Comparison of ENCODE assay signal across 15 mouse cellular contexts in genomic region chr2:126640298-126640697, GRCm38 (mm10). TPM values are rescaled to one million over a fixed set of nuclear protein-coding genes. Genes with fewer than 3 reads are reported as not detected.
DNase-seq lines count a peak whose midpoint lies in the region; ATAC-seq and TF ChIP-seq lines count a peak whose summit lies in the region.
"Had no signal": no experiment of that assay in that cellular context is flagged by ENCODE, and none has a peak within 500 bp of the region (broad histone marks: within the 10 kb centered on the region; RNA-seq: fewer than 3 reads in every experiment).

No protein-coding gene starts in this region.

- TF ChIP-seq CTCF in layer of hippocampus, adult 2 months (conservative IDR thresholded peaks at IDR 0.05), result peak; percentile 64
- peak; percentile 24; the same call in 1 of the 2 replicates for TF ChIP-seq CTCF in testis, adult 2 months (IDR thresholded peaks at IDR 0.05; ENCODE audit: control insufficient read depth, insufficient read depth, insufficient replicate concordance, low read depth, low read length)
- TF ChIP-seq CTCF in Patski (IDR thresholded peaks at IDR 0.05), result peak; percentile 53

- no peaks in the 10 kb centered on the region for H3K27me3 ChIP-seq in testis, adult 2 months (ENCODE audit: control insufficient read depth, insufficient read depth, low read length)
- no peaks in the 10 kb centered on the region for H3K27me3 ChIP-seq in Patski
- H3K27me3 ChIP-seq: hindbrain, embryonic 12.5 days; intestine, embryonic 15.5 days; limb, embryonic 12.5 days; lung, embryonic 15.5 days had no signal

- POLR2A ChIA-PET in Patski (lab: Charles Lee), result no interaction called here

- H3K4me1 ChIP-seq in testis, adult 2 months (ENCODE audit: control insufficient read depth, insufficient read depth, low read length), result no peaks in the 10 kb centered on the region
- H3K4me1 ChIP-seq: hindbrain, embryonic 12.5 days; intestine, embryonic 15.5 days; limb, embryonic 12.5 days; lung, embryonic 15.5 days had no signal

- no peak for DNase-seq in layer of hippocampus, adult 2 months (ENCODE audit: low spot score in 2 of 2)
- no peak for DNase-seq in layer of hippocampus, adult 9-10 months (ENCODE audit: low spot score)
- DNase-seq in testis, postnatal 14 days (ENCODE audit: low spot score), result no peak
- no peak for DNase-seq in Patski (ENCODE audit: low read depth, low spot score)
- DNase-seq in embryo, embryonic 10.5 days (ENCODE audit: low spot score), result no peak
- DNase-seq in kidney, postnatal 4 days, result no peak
- DNase-seq: adrenal gland, postnatal 25 days; cerebellum, adult 2 months; midbrain, embryonic 14.5 days had no signal

- no peak for TF ChIP-seq POLR2A in testis, adult 2 months (IDR thresholded peaks at IDR 0.05; ENCODE audit: control insufficient read depth, low read depth, low read length)

- peak overlapping the region; percentile 92 for H3K27ac ChIP-seq in layer of hippocampus, adult 2 months
- no peak overlapping the region for H3K27ac ChIP-seq in testis, adult 2 months (ENCODE audit: control insufficient read depth, insufficient read depth, low read depth, low read length)
- H3K27ac ChIP-seq: hindbrain, embryonic 12.5 days; intestine, embryonic 15.5 days; limb, embryonic 12.5 days; lung, embryonic 15.5 days had no signal

- H3K4me3 ChIP-seq in layer of hippocampus, adult 2 months, result no peak overlapping the region
- no peak overlapping the region for H3K4me3 ChIP-seq in testis, adult 2 months (ENCODE audit: control insufficient read depth, low read depth, low read length)
- H3K4me3 ChIP-seq: hindbrain, embryonic 12.5 days; intestine, embryonic 15.5 days; limb, embryonic 12.5 days; lung, embryonic 15.5 days had no signal

- in situ Hi-C loops in Patski (cut with MboI; ENCODE audit: low pct_unique_long_range_greater_than_20kb), result no loop called here

- no peaks in the 10 kb centered on the region; the same call in 1 of the 2 replicates for H3K36me3 ChIP-seq in testis, adult 2 months (ENCODE audit: control insufficient read depth, insufficient read depth, low read length)

- ATAC-seq in Patski, result no peak
- ATAC-seq: forebrain, embryonic 16.5 days; intestine, embryonic 15.5 days had no signal

- CTCF ChIA-PET in Patski (lab: Charles Lee), result interaction anchor here (1.3 to 1.4 kb wide), 2 partner anchors 11 to 46 kb away, joined by 4 to 5 read pairs; no protein-coding TSS in a partner anchor

RNA-seq across cellular contexts. Expression of gene Hdc, which starts 21.2 kb away (rescaled TPM):
- total RNA-seq in layer of hippocampus, adult 2 months (2021), result 1 to 10 TPM; 1.1 TPM
- polyA plus RNA-seq in testis, adult 2 months (2012; rRNA removed), result 22.3 and 23.7 TPM in 2 replicates
- 0.12 TPM for polyA plus RNA-seq in Patski (2021)

RNA-seq across cellular contexts. Expression of gene Gabpb1, which starts 35.8 kb away (rescaled TPM):
- 10 to 100 TPM; 18.2 to 18.5 TPM for total RNA-seq in layer of hippocampus, adult 2 months (2021)
- 21.7 and 24.5 TPM in 2 replicates for polyA plus RNA-seq in testis, adult 2 months (2012; rRNA removed)
- 21.9 TPM for polyA plus RNA-seq in Patski (2021)

Comparison
In these comparisons a context has a peak if more than half of its experiments do, and no peak if none do; other contexts are left out.
1. RNA of gene Hdc, which starts 21.2 kb away (polyA plus RNA-seq): 22.3 to 23.7 TPM in testis, adult 2 months; 0.12 TPM in Patski (single experiment); every median in the first group is over 10 times any median in the second.
2. Peak in every context shown above with its lines, with median percentiles within 50 percentile points of each other: CTCF ChIP-seq.